Mouse (Mus musculus) hindbrain, postnatal 0 days (tissue): ENCODE measurements around the gene Smurf2. TPM values are rescaled to one million over a fixed set of nuclear protein-coding genes. Genes with fewer than 3 reads are reported as not detected.
A peak's percentile ranks its signal among the peaks of the same experiment; 100 is the strongest.

Experiments used
- ATAC-seq: fragments of 200-750 bp; cut with Nextera tagmentation; 2 replicates; pipeline ENCODE4 v1.8.0; 2017; ENCODE audit warnings: mild to moderate bottlenecking, moderate TSS enrichment, moderate library complexity
- DNase-seq: peaks from one replicate; pipeline ENCODE4 v3.0.0-alpha.2; 2015; ENCODE audit warnings: low spot score
- H3K27ac ChIP-seq: fragments of 300-500 bp; sonication (generic); 2 replicates; pipeline ENCODE4 v1.5.1; 2014; ENCODE audit warnings: mild to moderate bottlenecking
- H3K27me3 ChIP-seq: fragments of 300-500 bp; sonication (generic); 2 replicates; pipeline ENCODE4 v1.6.1; 2014; ENCODE audit warnings: low read length, mixed read lengths; ENCODE audit not compliant: insufficient read depth
- H3K36me3 ChIP-seq: fragments of 300-500 bp; sonication (generic); 2 replicates; pipeline ENCODE4 v1.6.1; 2014; ENCODE audit warnings: low read length, mixed read lengths; ENCODE audit not compliant: insufficient read depth
- H3K4me1 ChIP-seq: fragments of 300-500 bp; sonication (generic); 2 replicates; pipeline ENCODE4 v1.6.1; 2014; ENCODE audit warnings: antibody characterized with exemption, low read length, mixed read lengths; ENCODE audit not compliant: insufficient read depth
- H3K4me2 ChIP-seq: fragments of 300-500 bp; sonication (generic); 2 replicates; pipeline ENCODE4 v1.6.1; 2014; ENCODE audit warnings: low read depth, mild to moderate bottlenecking, low read length, moderate library complexity, mixed read lengths
- H3K4me3 ChIP-seq: fragments of 300-500 bp; sonication (generic); 2 replicates; pipeline ENCODE4 v1.5.1; 2014; ENCODE audit warnings: low read length
- H3K9ac ChIP-seq: fragments of 300-500 bp; sonication (generic); replicated peaks from 2 replicates; pipeline ENCODE4 v1.6.1; 2014; ENCODE audit warnings: mild to moderate bottlenecking, low read length, moderate library complexity, mixed read lengths
- H3K9me3 ChIP-seq: fragments of 300-500 bp; sonication (generic); 2 replicates; pipeline ENCODE4 v1.6.1; 2016; ENCODE audit warnings: low read length, mixed read lengths
- CTCF ChIP-seq: IDR thresholded peaks from 2 replicates; pipeline ENCODE4 v1.5.1; 2016; ENCODE audit warnings: antibody characterized with exemption, control low read depth, low read depth
- WGBS: fragments of 180-500 bp; shearing (Covaris S2); extraction: QIAGEN DNeasy Blood & Tissue Kit; methylation state at CpG from one replicate; pipeline ENCODE4 v1.1.7; 2014; 5-methylcytosine and 5-hydroxymethylcytosine counted together
- polyA plus RNA-seq: library from polyadenylated mRNA; unstranded; fragments of >200 nt; fragmentation: Nextera tagmentation; extraction: Ambion mirVana; gene quantifications from 2 replicates; pipeline ENCODE4 v1.2.1, GENCODE M21; 2015
- total RNA-seq: library from RNA; depleted of rRNA; stranded (reverse); fragments of >200 nt; gene quantifications from 2 replicates; pipeline ENCODE4 v1.2.3, GENCODE M21; 2014

The Smurf2 gene
- total and polyA plus RNA-seq, 2 experiments from 2014 or later = 8.7 to 35.7 TPM

DNA sequence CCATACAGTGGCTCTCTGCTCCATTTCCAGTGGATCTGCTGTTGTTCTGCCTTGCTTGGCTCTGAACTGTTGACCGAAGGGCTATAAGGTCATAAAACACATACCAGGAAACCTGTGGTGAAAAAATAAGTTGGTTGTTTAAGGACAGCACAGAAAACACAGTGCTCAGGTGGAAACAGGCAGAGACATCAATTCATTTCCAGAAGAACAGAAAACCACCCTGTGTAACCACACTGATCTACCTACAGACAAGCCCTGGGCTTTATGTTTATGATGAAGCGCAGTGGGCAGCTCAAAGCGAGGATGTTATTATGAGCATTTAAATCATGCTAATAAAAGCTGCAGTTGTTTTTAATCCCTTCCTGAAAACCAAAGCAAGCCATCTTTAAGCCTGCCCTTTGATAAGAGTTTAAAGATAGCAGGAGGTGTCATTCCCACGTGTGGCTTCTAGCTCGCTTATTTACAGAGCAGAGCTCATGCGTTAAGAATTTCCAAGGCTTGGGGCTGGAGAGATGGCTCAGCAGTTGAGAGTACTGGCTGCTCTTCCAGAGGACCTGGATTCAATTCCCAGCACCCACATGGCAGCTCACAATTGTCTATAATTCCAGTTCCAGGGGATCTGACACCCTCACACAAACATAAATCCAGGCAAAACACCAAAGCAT is 38.0 kb upstream of the Smurf2 start:
- H3K9me3 ChIP-seq = no peaks in the 10 kb centered on the region
- H3K27me3 ChIP-seq = no peaks in the 10 kb centered on the region
- no peak overlapping the region for H3K27ac ChIP-seq
- no peaks in the 10 kb centered on the region for H3K4me1 ChIP-seq
- TF ChIP-seq CTCF = no peak
- ATAC-seq = no peak
- no peak for DNase-seq
- WGBS = 86% methylated on average over 6 of the region's 6 CpGs
- no peak overlapping the region for H3K4me3 ChIP-seq
- no peak overlapping the region for H3K4me2 ChIP-seq
- H3K36me3 ChIP-seq = no peaks in the 10 kb centered on the region
- H3K9ac ChIP-seq = no peak overlapping the region

DNA sequence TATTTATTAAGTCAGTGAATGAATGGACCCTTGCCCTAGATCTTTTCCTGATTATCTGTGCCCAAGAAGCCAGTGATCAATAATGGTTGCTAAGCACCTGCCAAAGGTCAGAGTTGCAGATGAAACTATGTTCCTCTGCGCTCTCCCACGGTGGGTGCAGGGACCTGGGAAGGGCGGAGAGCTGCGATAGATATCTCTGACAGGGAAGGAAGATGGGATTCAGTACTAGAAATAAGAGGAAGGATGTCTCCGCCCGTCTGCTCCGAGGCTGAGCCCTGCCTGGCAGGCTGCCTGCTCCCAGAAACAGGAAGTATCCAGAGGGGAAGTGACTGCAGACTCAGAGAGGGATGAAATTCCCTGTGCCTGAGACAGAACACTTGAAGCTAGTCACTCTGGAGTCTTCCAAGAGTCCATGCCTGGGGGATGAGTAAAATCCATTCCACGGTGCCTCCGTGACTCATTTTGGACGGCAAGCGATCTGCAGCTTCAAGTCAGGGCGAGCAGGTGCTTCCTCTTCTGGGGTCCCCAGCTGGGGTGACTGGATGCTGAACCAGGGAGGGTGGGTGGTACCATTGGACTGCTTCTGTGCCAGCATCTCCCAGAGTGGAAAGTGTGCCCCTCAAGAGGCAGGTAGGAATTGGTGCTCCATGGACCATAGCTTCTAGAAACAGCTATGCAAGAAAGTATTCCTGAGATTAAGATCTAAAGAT is 36.9 kb upstream of the Smurf2 start:
- H3K4me3 ChIP-seq = no peak overlapping the region
- WGBS = 71% methylated on average over 12 of the region's 12 CpGs
- H3K36me3 ChIP-seq = no peaks in the 10 kb centered on the region
- TF ChIP-seq CTCF = no peak
- peak; percentile 8 for DNase-seq
- H3K9ac ChIP-seq = no peak overlapping the region
- H3K4me1 ChIP-seq = no peaks in the 10 kb centered on the region
- H3K27ac ChIP-seq = no peak overlapping the region
- no peaks in the 10 kb centered on the region for H3K27me3 ChIP-seq
- no peak for ATAC-seq
- no peaks in the 10 kb centered on the region for H3K9me3 ChIP-seq
- no peak overlapping the region for H3K4me2 ChIP-seq

DNA sequence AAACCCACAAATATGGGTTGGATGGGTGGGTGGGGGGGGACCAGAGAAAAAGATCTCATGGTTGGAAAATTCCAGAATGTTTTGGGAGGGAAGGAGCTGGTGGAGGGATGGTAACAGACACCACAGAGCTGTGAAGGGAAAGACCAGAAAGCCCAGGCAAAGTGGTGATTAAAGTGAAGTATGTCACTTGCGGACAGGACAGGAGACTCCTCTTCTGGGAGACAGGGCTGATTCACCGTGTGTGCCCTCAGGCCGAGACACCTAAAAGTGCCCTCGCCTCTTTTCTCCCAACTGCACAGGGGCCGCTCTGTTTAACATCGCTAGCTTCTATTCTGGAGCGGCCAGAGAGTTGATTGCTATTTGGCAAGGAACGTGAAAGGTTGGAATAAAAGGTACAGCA is 34.1 kb upstream of the Smurf2 start:
- no peak for ATAC-seq
- 76% methylated on average over 8 of the region's 8 CpGs for WGBS
- H3K27me3 ChIP-seq = no peaks in the 10 kb centered on the region
- no peak for DNase-seq
- H3K9me3 ChIP-seq = no peaks in the 10 kb centered on the region
- no peak overlapping the region for H3K4me3 ChIP-seq
- no peak overlapping the region for H3K9ac ChIP-seq
- H3K4me2 ChIP-seq = no peak overlapping the region
- no peaks in the 10 kb centered on the region for H3K36me3 ChIP-seq
- H3K4me1 ChIP-seq = no peaks in the 10 kb centered on the region
- no peak overlapping the region for H3K27ac ChIP-seq
- no peak for TF ChIP-seq CTCF

DNA sequence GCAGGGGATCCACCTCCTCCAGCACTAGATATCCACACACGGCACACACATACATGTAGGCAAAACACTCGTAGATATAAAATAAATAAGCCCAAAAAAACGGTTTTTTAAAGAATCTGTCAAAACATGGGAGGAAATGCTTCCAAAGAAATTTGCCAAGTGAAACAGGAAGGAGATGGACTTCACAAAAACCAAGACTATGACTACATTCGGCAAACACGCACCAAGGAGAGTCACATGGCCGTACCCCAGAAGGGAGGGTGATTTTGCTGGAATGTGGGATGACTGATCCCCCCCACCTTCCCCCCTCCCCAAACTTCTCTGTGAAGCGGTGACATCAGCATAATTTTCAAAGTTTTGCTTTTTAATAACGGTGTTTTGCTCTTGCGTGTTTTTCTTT is 33.6 kb upstream of the Smurf2 start:
- WGBS = 80% methylated on average over 9 of the region's 9 CpGs
- no peaks in the 10 kb centered on the region for H3K36me3 ChIP-seq
- H3K27me3 ChIP-seq = no peaks in the 10 kb centered on the region
- ATAC-seq = no peak
- H3K27ac ChIP-seq = no peak overlapping the region
- no peak for DNase-seq
- no peaks in the 10 kb centered on the region for H3K9me3 ChIP-seq
- no peak overlapping the region for H3K4me3 ChIP-seq
- no peak overlapping the region for H3K4me2 ChIP-seq
- H3K9ac ChIP-seq = no peak overlapping the region
- no peaks in the 10 kb centered on the region for H3K4me1 ChIP-seq
- TF ChIP-seq CTCF = no peak

DNA sequence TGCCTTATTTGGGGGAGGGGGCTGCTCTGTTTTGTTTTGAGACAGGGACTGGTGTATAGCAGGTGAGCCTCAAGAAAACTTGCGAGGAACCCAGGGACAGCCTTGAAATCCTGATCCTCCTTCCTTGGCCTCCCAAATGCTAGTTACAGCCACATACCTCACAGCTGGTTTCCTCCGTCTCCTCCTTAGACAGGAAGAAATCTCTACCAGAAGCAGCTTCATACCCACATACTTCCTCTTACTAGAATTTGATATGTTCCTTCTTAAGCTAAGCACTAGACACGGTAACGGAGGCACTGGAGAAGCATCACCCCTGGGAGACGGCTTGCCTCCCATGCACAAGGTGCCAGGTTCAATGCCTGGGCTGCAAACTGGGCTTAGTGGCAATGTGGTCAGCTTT is 16.8 kb upstream of the Smurf2 start:
- DNase-seq = no peak
- H3K27me3 ChIP-seq = no peaks in the 10 kb centered on the region
- no peaks in the 10 kb centered on the region for H3K36me3 ChIP-seq
- ATAC-seq = no peak
- H3K4me3 ChIP-seq = no peak overlapping the region
- no peak overlapping the region for H3K9ac ChIP-seq
- H3K27ac ChIP-seq = no peak overlapping the region
- H3K4me2 ChIP-seq = no peak overlapping the region
- no peaks in the 10 kb centered on the region for H3K9me3 ChIP-seq
- WGBS = 90% methylated on average over 5 of the region's 5 CpGs
- no peaks in the 10 kb centered on the region for H3K4me1 ChIP-seq
- no peak for TF ChIP-seq CTCF

DNA sequence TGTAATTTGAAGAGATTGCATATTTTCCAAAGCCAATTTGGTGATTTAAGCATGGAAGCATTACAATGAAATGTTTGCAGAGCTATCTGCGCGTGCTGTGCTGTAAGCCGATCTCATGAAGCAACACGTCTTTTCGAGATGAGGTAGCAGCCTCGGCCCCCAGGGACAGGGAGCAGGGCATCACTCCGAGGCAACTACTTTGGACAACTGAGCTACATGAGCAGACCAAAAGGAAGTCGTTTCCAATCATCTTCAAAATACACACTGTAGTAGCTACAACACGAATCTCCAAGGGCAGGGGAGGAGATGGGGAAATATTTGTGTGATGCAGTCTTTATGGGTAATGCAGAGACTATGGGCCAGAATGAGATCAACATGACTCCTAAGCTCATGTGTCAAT is 9.9 kb upstream of the Smurf2 start:
- WGBS = 81% methylated on average over 9 of the region's 9 CpGs
- Histone ChIP-seq H3K36me3 (no peaks in the 10 kb centered on the region), H3K4me2 (no peak overlapping the region), H3K9me3 (no peaks in the 10 kb centered on the region), H3K27me3 (no peaks in the 10 kb centered on the region), H3K4me1 (no peaks in the 10 kb centered on the region), H3K9ac (no peak overlapping the region), H3K4me3 (no peak overlapping the region), H3K27ac (no peak overlapping the region)
- no peak for TF ChIP-seq CTCF
- ATAC-seq (no peak), DNase-seq (no peak)

DNA sequence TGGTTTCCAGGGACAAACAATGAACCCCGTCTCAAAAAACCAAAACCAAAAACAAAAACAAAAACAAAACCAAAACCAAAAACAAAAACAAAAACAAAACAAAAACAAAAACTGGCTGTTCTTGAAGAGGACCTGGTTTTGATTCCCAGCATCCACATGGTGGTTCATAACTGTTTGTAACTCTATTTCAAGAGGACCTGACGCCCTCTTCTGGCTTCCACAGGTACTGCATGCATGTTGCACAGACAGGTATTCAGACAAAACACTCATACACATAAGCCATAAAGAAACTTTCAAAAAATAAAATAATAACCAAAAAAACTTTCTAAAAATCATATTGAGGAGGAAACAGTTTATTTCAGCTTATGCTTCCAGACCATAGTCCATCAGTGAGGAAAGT is 8.4 kb upstream of the Smurf2 start:
- TF ChIP-seq CTCF = peak; percentile 37
- H3K4me1 ChIP-seq = no peaks in the 10 kb centered on the region
- WGBS = 58% methylated on average over 2 of the region's 2 CpGs
- no peak overlapping the region for H3K4me3 ChIP-seq
- H3K27me3 ChIP-seq = no peaks in the 10 kb centered on the region
- no peak overlapping the region for H3K9ac ChIP-seq
- H3K4me2 ChIP-seq = no peak overlapping the region
- no peak overlapping the region for H3K27ac ChIP-seq
- DNase-seq (no peak), ATAC-seq (no peak)
- no peaks in the 10 kb centered on the region for H3K9me3 ChIP-seq
- H3K36me3 ChIP-seq = no peaks in the 10 kb centered on the region
